Mouse (Mus musculus) frontal cortex, adult 2 months (tissue): ENCODE measurements around the gene Pbx3. TPM values are rescaled to one million over a fixed set of nuclear protein-coding genes. Genes with fewer than 3 reads are reported as not detected.

ENCODE experiments used
- DNase-seq, 2 experiments: peaks; one replicate each; pipeline ENCODE4 v3.0.0; 2022; ENCODE audit warnings: low spot score in 1 of 2; ENCODE audit errors: extremely low spot score in 1 of 2
- polyA plus RNA-seq: library from polyadenylated mRNA; depleted of rRNA; stranded (reverse); fragments of >200 nt; gene quantifications from 2 replicates; pipeline ENCODE4 v1.2.3, GENCODE M21; 2012; rRNA removed

Gene Pbx3
- polyA plus RNA-seq, 1 experiment, result 110 TPM

DNA sequence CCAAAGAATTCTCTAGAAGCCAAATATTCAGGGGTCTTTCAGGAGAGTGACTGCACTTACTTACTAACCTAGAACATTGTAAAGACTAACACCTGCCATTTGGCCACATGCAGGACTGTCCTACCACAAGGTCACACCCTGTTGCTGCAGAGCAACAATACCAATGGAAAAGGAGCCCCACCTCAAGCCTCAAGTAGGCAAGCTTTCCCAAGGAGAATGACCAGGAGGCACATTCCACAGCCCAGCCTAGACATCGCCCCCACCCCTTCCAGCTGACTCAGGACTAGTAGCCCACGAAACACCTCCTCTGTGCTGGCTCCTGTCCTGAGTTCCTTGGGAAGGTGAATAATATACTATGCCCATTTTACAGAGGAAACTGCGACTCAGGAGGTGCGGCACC, 222.4 kb downstream of the Pbx3 start:
- no peak for DNase-seq

DNA sequence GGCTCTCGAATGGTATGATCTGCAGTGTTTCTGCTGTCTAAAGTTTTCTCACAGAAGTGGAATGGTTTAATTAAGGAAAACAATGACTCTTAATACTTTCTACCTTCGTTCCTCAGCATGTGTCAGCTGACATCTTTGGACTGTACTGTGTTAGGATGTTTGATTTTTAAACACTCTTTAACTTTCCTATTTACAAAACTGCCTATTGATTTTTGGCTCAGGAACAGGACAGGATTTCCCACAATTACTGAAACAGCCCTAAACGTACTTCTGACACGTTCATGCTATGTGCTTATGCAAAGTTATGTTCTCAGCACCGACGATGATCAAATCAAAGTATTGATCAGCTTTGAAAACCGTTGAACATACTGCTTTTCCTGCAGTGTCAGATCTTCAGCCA, 224.7 kb downstream of the Pbx3 start:
- no peak for DNase-seq

DNA sequence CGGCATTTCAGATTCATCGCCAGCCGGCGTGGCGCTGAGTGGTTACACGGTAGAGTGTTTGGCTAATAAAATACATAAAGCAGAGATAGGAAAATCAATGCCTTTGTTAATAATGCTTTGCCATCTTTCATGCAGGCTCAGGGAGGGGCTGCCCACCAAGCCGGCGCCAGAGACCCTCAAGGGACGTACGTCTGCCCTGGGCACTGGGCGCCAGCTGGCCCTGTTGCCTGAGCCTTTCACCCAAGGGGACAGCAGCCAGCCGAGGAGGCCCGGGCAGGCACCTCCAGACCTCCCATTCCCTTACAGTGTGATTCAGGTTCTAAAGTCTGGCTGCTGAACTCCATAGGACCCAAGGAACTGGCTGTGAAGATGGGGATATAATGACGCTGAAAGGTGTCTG, 225.5 kb downstream of the Pbx3 start:
- DNase-seq, result no peak

GRCm38 (mm10) chr2:34147036-34147435, 225.9 kb downstream of the Pbx3 start:
- peak in 1 of 2 experiments; percentile 15 for DNase-seq

GRCm38 (mm10) chr2:34146431-34146830, 226.5 kb downstream of the Pbx3 start:
- DNase-seq, result no peak

DNA sequence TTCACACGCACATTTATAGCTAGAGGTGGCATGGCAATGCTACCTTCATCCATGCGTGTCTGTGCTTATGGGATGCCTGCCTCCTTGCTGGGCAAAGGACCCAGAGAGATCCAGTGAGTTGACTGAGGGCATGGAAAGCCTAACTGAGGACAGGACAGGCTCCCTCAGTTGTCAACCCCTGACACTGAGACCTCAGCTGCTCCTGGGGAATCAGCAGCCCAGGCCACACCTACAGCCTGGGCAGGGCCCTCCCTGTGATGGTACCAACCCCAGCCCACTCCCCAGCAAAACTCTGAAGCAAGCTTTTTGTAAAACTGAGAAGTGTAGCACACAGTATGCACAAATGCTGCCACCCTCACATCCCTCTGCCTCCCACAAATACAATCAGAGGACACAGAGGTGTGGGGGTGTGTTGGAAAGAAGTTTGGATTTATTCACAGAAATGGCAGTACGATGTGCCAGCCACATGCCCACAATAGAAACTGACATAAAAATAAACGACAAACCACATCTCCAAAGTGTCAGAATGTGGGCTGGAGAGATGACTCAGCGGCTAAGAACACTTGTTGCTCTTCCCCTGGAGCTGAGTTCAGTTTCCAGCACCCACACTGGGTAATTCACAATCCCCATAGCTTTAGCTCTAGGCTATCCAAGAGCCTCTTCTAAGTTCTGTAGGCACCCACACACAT, 233.3 kb downstream of the Pbx3 start:
- DNase-seq, result peak; percentile 85

GRCm38 (mm10) chr2:34135316-34135715, 237.6 kb downstream of the Pbx3 start:
- DNase-seq, result no peak

GRCm38 (mm10) chr2:34132751-34133150, 240.2 kb downstream of the Pbx3 start:
- DNase-seq, result no peak

DNA sequence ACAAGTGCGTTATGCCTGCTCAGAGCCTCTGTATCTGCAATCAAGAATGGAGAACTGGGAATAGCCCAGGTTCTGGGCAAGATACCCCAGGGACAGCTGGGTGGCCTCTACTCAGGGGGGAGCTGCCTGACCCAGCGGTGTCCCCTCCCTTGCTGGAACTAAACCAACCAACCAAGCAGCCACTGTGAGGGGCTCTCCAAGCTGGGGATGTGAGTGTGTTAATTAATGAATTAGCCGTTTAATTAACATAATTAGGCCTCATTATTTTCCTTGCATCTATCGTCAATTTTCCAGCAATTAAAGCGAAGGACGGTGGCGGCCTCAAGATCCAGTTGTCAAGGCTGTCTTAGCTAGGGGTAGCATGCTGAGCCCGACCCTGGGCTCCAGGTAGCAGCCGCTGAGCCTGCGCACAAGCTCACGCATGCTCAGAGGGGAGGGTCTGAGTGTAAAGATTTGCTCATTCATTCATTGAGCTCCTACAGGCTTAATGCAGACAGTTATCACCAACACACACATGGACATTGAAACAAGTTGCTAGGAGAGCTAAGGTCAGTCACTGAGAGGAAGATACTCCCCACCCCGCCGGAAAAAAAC, 243.2 kb downstream of the Pbx3 start:
- no peak for DNase-seq

DNA sequence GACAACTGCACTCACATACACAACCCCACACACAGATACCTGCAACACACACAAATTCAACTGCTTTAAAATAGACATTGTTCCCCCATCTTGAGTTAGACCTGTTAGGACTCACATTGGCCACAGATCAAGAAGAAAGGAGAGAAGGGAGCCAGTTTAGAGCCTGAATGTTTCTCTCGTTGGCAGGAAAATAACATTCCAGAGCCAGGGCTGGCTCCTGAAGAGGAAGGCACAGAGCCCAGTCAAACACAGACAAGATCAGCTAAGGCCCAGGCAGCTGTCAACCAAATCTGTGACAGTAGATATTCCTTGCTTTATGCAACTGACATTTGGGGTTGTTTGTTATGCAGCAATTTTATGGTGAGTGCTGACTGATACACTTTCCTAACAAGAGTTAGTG, 245.1 kb downstream of the Pbx3 start:
- DNase-seq, result no peak

DNA sequence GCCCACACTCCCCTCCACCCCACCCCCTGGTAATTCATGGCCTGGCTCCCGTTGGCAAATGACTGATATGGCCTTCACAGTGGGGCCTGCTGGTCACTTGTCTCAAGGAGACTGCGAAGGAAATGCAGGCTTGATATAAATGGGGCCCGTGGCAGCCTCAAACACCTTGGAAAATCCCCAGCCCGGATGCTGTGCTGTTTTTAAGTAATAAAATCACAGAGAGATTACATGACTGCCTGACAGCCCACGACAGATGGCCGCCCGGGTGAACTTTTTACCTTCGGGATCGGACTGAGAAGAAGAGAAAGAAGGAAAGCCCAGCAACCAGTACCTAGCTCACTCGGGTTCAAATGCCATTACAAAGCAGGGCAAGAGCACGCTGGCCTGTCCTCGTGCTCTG, 249.0 kb downstream of the Pbx3 start:
- DNase-seq, result no peak

Other genes with a start within 250 kb of the Pbx3 start
- gene Mapkap1, start 33.6 kb upstream of the Pbx3 start, polyA plus RNA-seq, result 54.8 and 58.1 TPM in 2 replicates